In genomic region chr10:27222639-27223315, GRCm38 (mm10) we compare ENCODE assay signal across 12 mouse cellular contexts.
DNase-seq lines count a peak whose midpoint lies in the region; ATAC-seq and TF ChIP-seq lines count a peak whose summit lies in the region.
"Had no signal": no experiment of that assay in that cellular context is flagged by ENCODE, and none has a peak within 500 bp of the region (broad histone marks: within the 10 kb centered on the region; RNA-seq: fewer than 3 reads in every experiment).

No protein-coding gene starts in this region.

- intact Hi-C loops in left cerebral cortex, adult 2 months (cut with DNase I) = no loop called here

- H3K9me3 ChIP-seq in forebrain, embryonic 16.5 days (ENCODE audit: control insufficient read depth, low read length) = no peaks in the 10 kb centered on the region
- H3K9me3 ChIP-seq in forebrain, embryonic 11.5 days (ENCODE audit: control insufficient read depth, low read length) = no peaks in the 10 kb centered on the region
- H3K9me3 ChIP-seq in kidney, embryonic 14.5 days (ENCODE audit: control insufficient read depth, low read length) = no peaks in the 10 kb centered on the region
- no peaks in the 10 kb centered on the region for H3K9me3 ChIP-seq in kidney, embryonic 15.5 days (replicated peaks)
- H3K9me3 ChIP-seq in neural tube, embryonic 15.5 days (replicated peaks) = no peaks in the 10 kb centered on the region
- H3K9me3 ChIP-seq: limb, embryonic 10.5 days had no signal

- TF ChIP-seq CTCF in left cerebral cortex, adult 2 months (IDR thresholded peaks at IDR 0.05) = no peak

- H3K4me3 ChIP-seq in forebrain, embryonic 16.5 days (replicated peaks; ENCODE audit: low read length) = no peak overlapping the region
- no peak overlapping the region for H3K4me3 ChIP-seq in forebrain, embryonic 11.5 days (ENCODE audit: low read depth, low read length)
- H3K4me3 ChIP-seq in kidney, embryonic 14.5 days (ENCODE audit: low read length) = no peak overlapping the region
- H3K4me3 ChIP-seq in kidney, embryonic 15.5 days (replicated peaks) = no peak overlapping the region
- no peak overlapping the region for H3K4me3 ChIP-seq in neural tube, embryonic 15.5 days (replicated peaks)
- no peak overlapping the region for H3K4me3 ChIP-seq in left cerebral cortex, adult 2 months
- H3K4me3 ChIP-seq: erythroblast, embryonic 14.5 days; limb, embryonic 10.5 days had no signal

- no peak for ATAC-seq in forebrain, embryonic 16.5 days
- no peak for ATAC-seq in forebrain, embryonic 11.5 days (replicated peaks; ENCODE audit: low FRiP score)
- ATAC-seq in kidney, embryonic 14.5 days (ENCODE audit: low FRiP score, low TSS enrichment) = peak; percentile 57; the same call in 1 of the 2 replicates
- no peak for ATAC-seq in kidney, embryonic 15.5 days (replicated peaks; ENCODE audit: low FRiP score)
- ATAC-seq in neural tube, embryonic 15.5 days (ENCODE audit: low FRiP score) = 0 out of 2 replicates have a peak, but pooled peaks have one; percentile 38

- H3K36me3 ChIP-seq in forebrain, embryonic 16.5 days (ENCODE audit: control insufficient read depth, insufficient read depth) = no peaks in the 10 kb centered on the region
- no peaks in the 10 kb centered on the region for H3K36me3 ChIP-seq in forebrain, embryonic 11.5 days (ENCODE audit: control insufficient read depth, insufficient read depth, low read length)
- H3K36me3 ChIP-seq in kidney, embryonic 14.5 days (ENCODE audit: control insufficient read depth, insufficient read depth, low read length) = no peaks in the 10 kb centered on the region
- H3K36me3 ChIP-seq in kidney, embryonic 15.5 days = no peaks in the 10 kb centered on the region
- no peaks in the 10 kb centered on the region for H3K36me3 ChIP-seq in neural tube, embryonic 15.5 days
- H3K36me3 ChIP-seq: limb, embryonic 10.5 days had no signal

- H3K27ac ChIP-seq in forebrain, embryonic 16.5 days (ENCODE audit: low read length) = peak overlapping the region; percentile 23; the same call in 1 of the 2 replicates
- no peak overlapping the region for H3K27ac ChIP-seq in forebrain, embryonic 11.5 days (ENCODE audit: low read depth, low read length)
- no peak overlapping the region for H3K27ac ChIP-seq in kidney, embryonic 14.5 days (ENCODE audit: low read depth, low read length)
- H3K27ac ChIP-seq in kidney, embryonic 15.5 days = no peak overlapping the region
- no peak overlapping the region for H3K27ac ChIP-seq in neural tube, embryonic 15.5 days (replicated peaks)
- no peak overlapping the region for H3K27ac ChIP-seq in left cerebral cortex, adult 2 months
- H3K27ac ChIP-seq: limb, embryonic 10.5 days had no signal

- WGBS in forebrain, embryonic 16.5 days = 78% methylated on average over 6 of the region's 6 CpGs
- 91% methylated on average over 6 of the region's 6 CpGs for WGBS in forebrain, embryonic 11.5 days
- 75% methylated on average over 6 of the region's 6 CpGs for WGBS in kidney, embryonic 14.5 days
- 71% methylated on average over 6 of the region's 6 CpGs for WGBS in kidney, embryonic 15.5 days
- 68% methylated on average over 6 of the region's 6 CpGs for WGBS in neural tube, embryonic 15.5 days

- H3K27me3 ChIP-seq in forebrain, embryonic 16.5 days (replicated peaks; ENCODE audit: control insufficient read depth, insufficient read depth, low read length) = no peaks in the 10 kb centered on the region
- no peaks in the 10 kb centered on the region for H3K27me3 ChIP-seq in forebrain, embryonic 11.5 days (ENCODE audit: control insufficient read depth, insufficient read depth, low read length)
- no peaks in the 10 kb centered on the region for H3K27me3 ChIP-seq in kidney, embryonic 14.5 days (ENCODE audit: control insufficient read depth, insufficient read depth, low read length)
- no peaks in the 10 kb centered on the region for H3K27me3 ChIP-seq in kidney, embryonic 15.5 days
- no peaks in the 10 kb centered on the region for H3K27me3 ChIP-seq in neural tube, embryonic 15.5 days (replicated peaks)
- H3K27me3 ChIP-seq: CH12.LX had no signal

- peaks cover 4% of the 10 kb centered on the region; the same call in 1 of the 2 replicates for H3K4me1 ChIP-seq in forebrain, embryonic 16.5 days (replicated peaks; ENCODE audit: control insufficient read depth, insufficient read depth, low read length)
- H3K4me1 ChIP-seq in forebrain, embryonic 11.5 days (replicated peaks; ENCODE audit: control insufficient read depth, insufficient read depth, low read length) = no peaks in the 10 kb centered on the region
- H3K4me1 ChIP-seq in kidney, embryonic 14.5 days (ENCODE audit: control insufficient read depth, insufficient read depth, low read length) = peaks cover 6% of the 10 kb centered on the region; the same call in 1 of the 2 replicates
- peaks cover 4% of the 10 kb centered on the region; the same call in 1 of the 2 replicates for H3K4me1 ChIP-seq in kidney, embryonic 15.5 days
- peaks cover 10% of the 10 kb centered on the region for H3K4me1 ChIP-seq in neural tube, embryonic 15.5 days
- H3K4me1 ChIP-seq: limb, embryonic 10.5 days had no signal

- H3K4me2 ChIP-seq in forebrain, embryonic 16.5 days (ENCODE audit: low read length) = no peak overlapping the region
- H3K4me2 ChIP-seq in forebrain, embryonic 11.5 days (ENCODE audit: low read depth, low read length, severe bottlenecking) = no peak overlapping the region
- H3K4me2 ChIP-seq in kidney, embryonic 14.5 days (replicated peaks; ENCODE audit: low read depth, low read length) = no peak overlapping the region
- no peak overlapping the region for H3K4me2 ChIP-seq in kidney, embryonic 15.5 days
- no peak overlapping the region for H3K4me2 ChIP-seq in neural tube, embryonic 15.5 days

- no peak for DNase-seq in forebrain, embryonic 11.5 days (ENCODE audit: low spot score)
- DNase-seq in retina, adult 2 months (ENCODE audit: low read depth, low spot score) = peak; percentile 4
- DNase-seq in retina, postnatal 1 day = no peak
- DNase-seq in left cerebral cortex, adult 2 months (ENCODE audit: extremely low spot score in 1 of 2, low spot score in 2 of 2) = no peak
- DNase-seq: cerebellum, adult 18-20 months had no signal

- no peak overlapping the region for H3K9ac ChIP-seq in forebrain, embryonic 16.5 days (replicated peaks; ENCODE audit: low read depth, low read length)
- no peak overlapping the region for H3K9ac ChIP-seq in forebrain, embryonic 11.5 days (ENCODE audit: low read length)
- no peak overlapping the region for H3K9ac ChIP-seq in kidney, embryonic 14.5 days (ENCODE audit: low read depth, low read length)
- H3K9ac ChIP-seq in kidney, embryonic 15.5 days = no peak overlapping the region
- no peak overlapping the region for H3K9ac ChIP-seq in neural tube, embryonic 15.5 days (replicated peaks)

Comparison
In these comparisons a context has a peak if more than half of its experiments do, and no peak if none do; other contexts are left out.
1. ATAC-seq: peak in kidney, embryonic 14.5 days (single experiment) and neural tube, embryonic 15.5 days (single experiment); none in forebrain, embryonic 16.5 days (single experiment), forebrain, embryonic 11.5 days (single experiment) and kidney, embryonic 15.5 days (single experiment).